Mouse (Mus musculus) cortical plate, adult 2 months (tissue): ENCODE results near the gene Mtmr3. TPM values are rescaled to one million over a fixed set of nuclear protein-coding genes. Genes with fewer than 3 reads are reported as not detected.

Source experiments
- H3K27ac ChIP-seq: fragments of 200-500 bp; 2 replicates; pipeline ENCODE4 v1.5.1; 2012; ENCODE audit warnings: low read length, control low read depth, inconsistent platforms; ENCODE audit not compliant: insufficient read depth
- H3K4me1 ChIP-seq: fragments of 200-500 bp; 2 replicates; pipeline ENCODE4 v1.6.1; 2011; ENCODE audit warnings: low read length; ENCODE audit not compliant: control insufficient read depth, insufficient read depth
- H3K4me3 ChIP-seq: fragments of 200-500 bp; 2 replicates; pipeline ENCODE4 v1.5.1; 2011; ENCODE audit warnings: mild to moderate bottlenecking, low read length, control low read depth; ENCODE audit not compliant: insufficient read depth
- CTCF ChIP-seq: fragments of 200-500 bp; IDR thresholded peaks from 2 replicates; pipeline ENCODE4 v1.5.1; 2011; ENCODE audit warnings: mild to moderate bottlenecking, control low read depth, low read length; ENCODE audit not compliant: insufficient read depth; ENCODE audit errors: extremely low read depth
- POLR2A ChIP-seq: fragments of 200-500 bp; IDR thresholded peaks from 2 replicates; pipeline ENCODE4 v1.6.1; 2011; ENCODE audit warnings: mild to moderate bottlenecking, low read length, control low read depth; ENCODE audit not compliant: insufficient read depth; ENCODE audit errors: extremely low read depth
- polyA plus RNA-seq: library from polyadenylated mRNA; depleted of rRNA; stranded (reverse); fragments of >200 nt; gene quantifications from 2 replicates; pipeline ENCODE4 v1.2.3, GENCODE M21; 2012

Gene Mtmr3
- polyA plus RNA-seq, 1 experiment = 40.9 TPM

- TF ChIP-seq POLR2A = no peak
- no peak for TF ChIP-seq CTCF
- Histone ChIP-seq H3K27ac (no peak overlapping the region), H3K4me1 (peaks cover 6% of the 10 kb centered on the region; the same call in 1 of the 2 replicates), H3K4me3 (no peak overlapping the region)
Measured at GRCm38 (mm10) chr11:4472464-4473179, 122.0 kb downstream of the Mtmr3 start.

- Histone ChIP-seq H3K4me3 (no peak overlapping the region), H3K27ac (no peak overlapping the region), H3K4me1 (peaks cover 2% of the 10 kb centered on the region; the same call in 1 of the 2 replicates)
- TF ChIP-seq CTCF = no peak
- TF ChIP-seq POLR2A = no peak
Measured at GRCm38 (mm10) chr11:4471734-4472133, 122.9 kb downstream of the Mtmr3 start.

GRCm38 (mm10) chr11:4471251-4471650 lies 123.4 kb downstream of the Mtmr3 start:
- no peak overlapping the region for H3K27ac ChIP-seq

GRCm38 (mm10) chr11:4469091-4469490 lies 125.6 kb downstream of the Mtmr3 start:
- no peak for TF ChIP-seq CTCF
- TF ChIP-seq POLR2A = no peak
- Histone ChIP-seq H3K4me1 (no peaks in the 10 kb centered on the region), H3K4me3 (no peak overlapping the region), H3K27ac (no peak overlapping the region)

More at GRCm38 (mm10) chr11:4471251-4471650, 123.4 kb downstream of the Mtmr3 start:
- Histone ChIP-seq H3K4me3 (no peak overlapping the region), H3K4me1 (no peaks in the 10 kb centered on the region)
- TF ChIP-seq POLR2A = no peak
- no peak for TF ChIP-seq CTCF

GRCm38 (mm10) chr11:4467436-4467835 lies 127.2 kb downstream of the Mtmr3 start:
- no peak overlapping the region for H3K27ac ChIP-seq
- TF ChIP-seq CTCF = no peak
- no peak for TF ChIP-seq POLR2A
- H3K4me1 ChIP-seq = no peaks in the 10 kb centered on the region

DNA sequence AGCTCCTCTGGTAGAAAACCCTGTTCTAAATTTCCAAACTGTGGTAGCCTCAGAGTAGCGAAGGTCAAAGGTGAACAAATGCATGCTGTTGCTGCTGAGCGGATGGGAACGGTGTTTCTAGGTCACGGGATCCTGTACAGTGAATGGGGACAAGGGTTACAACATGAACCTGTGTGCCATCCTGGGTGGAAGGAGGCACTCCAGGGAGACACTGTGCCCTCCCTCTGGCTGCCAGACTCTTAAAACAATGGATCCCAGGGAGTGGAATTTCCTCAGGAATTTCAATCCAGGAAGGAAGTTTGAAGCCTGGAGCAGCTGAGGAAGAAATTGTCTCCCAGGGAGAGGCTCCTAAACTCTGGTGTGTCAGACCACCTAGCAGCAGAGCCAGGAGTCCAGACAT lies 128.5 kb downstream of the Mtmr3 start:
- no peak overlapping the region for H3K4me3 ChIP-seq
- H3K27ac ChIP-seq = no peak overlapping the region
- no peaks in the 10 kb centered on the region for H3K4me1 ChIP-seq
- TF ChIP-seq CTCF (no peak), POLR2A (no peak)

More at GRCm38 (mm10) chr11:4467436-4467835, 127.2 kb downstream of the Mtmr3 start:
- no peak overlapping the region for H3K4me3 ChIP-seq

DNA sequence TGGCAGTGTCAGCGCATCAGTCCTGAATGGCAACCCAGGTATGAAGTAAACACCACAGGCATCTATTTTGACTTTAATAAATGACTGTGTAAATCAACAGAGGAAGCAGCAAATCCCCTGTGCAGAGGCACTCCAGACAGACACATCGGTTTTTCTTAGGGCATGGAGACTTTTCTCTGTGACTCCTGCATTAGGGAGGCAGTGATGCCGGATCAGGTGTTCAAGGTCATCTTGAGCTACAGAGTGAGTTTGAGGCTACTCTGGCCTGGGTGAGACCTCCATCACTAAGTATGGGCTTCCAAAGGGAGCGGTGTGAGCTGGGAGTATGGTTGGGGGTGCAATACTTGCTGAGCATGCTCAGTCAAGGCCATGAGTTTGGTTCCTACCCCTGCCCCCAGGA lies 130.0 kb downstream of the Mtmr3 start:
- TF ChIP-seq POLR2A (no peak), CTCF (no peak)
- no peaks in the 10 kb centered on the region for H3K4me1 ChIP-seq
- H3K27ac ChIP-seq = no peak overlapping the region
- no peak overlapping the region for H3K4me3 ChIP-seq

DNA sequence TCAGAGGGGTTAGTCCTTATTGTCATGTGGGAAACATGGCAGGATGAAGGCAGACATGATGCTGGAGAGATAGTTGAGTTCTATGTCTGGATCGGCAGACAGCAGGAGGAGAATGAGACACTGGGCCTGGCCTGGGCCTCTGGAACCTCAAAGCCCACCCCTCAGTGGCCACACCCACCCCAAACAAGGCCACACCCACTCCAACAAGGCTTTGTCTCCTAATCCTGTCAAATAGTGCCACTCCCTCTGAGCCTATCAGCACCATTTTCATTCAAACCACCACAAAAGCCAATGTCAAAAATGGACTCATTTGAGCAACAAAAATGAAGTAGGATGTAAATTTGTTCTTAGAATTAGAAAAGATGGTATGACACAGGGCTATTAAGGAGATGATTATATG lies 130.5 kb downstream of the Mtmr3 start:
- H3K27ac ChIP-seq = no peak overlapping the region
- no peak overlapping the region for H3K4me3 ChIP-seq
- TF ChIP-seq CTCF = no peak
- TF ChIP-seq POLR2A = no peak
- no peaks in the 10 kb centered on the region for H3K4me1 ChIP-seq

- TF ChIP-seq POLR2A (no peak), CTCF (no peak)
- Histone ChIP-seq H3K4me1 (no peaks in the 10 kb centered on the region), H3K4me3 (no peak overlapping the region), H3K27ac (no peak overlapping the region)
Measured at GRCm38 (mm10) chr11:4462868-4463267, 131.8 kb downstream of the Mtmr3 start.

- TF ChIP-seq POLR2A = no peak
- no peak for TF ChIP-seq CTCF
- Histone ChIP-seq H3K27ac (no peak overlapping the region), H3K4me1 (no peaks in the 10 kb centered on the region), H3K4me3 (no peak overlapping the region)
Measured at GRCm38 (mm10) chr11:4461154-4461553, 133.5 kb downstream of the Mtmr3 start.
